Mouse (Mus musculus) thymus, adult 2 months (tissue): ENCODE data around the gene Tinf2. TPM values are rescaled to one million over a fixed set of nuclear protein-coding genes. Genes with fewer than 3 reads are reported as not detected.
A peak's percentile ranks its signal among the peaks of the same experiment; 100 is the strongest.

Source experiments
- DNase-seq: peaks from one replicate; pipeline ENCODE4 v3.0.0; 2021
- H3K27ac ChIP-seq: fragments of 200-500 bp; 2 replicates; pipeline ENCODE4 v1.5.1; 2012; ENCODE audit warnings: low read length, control low read depth; ENCODE audit not compliant: control insufficient read depth, insufficient read depth
- H3K27me3 ChIP-seq: fragments of 200-500 bp; 2 replicates; pipeline ENCODE4 v1.6.1; 2012; ENCODE audit warnings: mild to moderate bottlenecking, low read length, moderate library complexity, mixed read lengths; ENCODE audit not compliant: control insufficient read depth, insufficient read depth
- H3K36me3 ChIP-seq: fragments of 200-500 bp; 2 replicates; pipeline ENCODE4 v1.6.1; 2012; ENCODE audit warnings: mild to moderate bottlenecking, low read length, moderate library complexity; ENCODE audit not compliant: control insufficient read depth, insufficient read depth
- H3K4me1 ChIP-seq: fragments of 200-500 bp; replicated peaks from 2 replicates; pipeline ENCODE4 v1.6.1; 2012; ENCODE audit warnings: low read length; ENCODE audit not compliant: control insufficient read depth, insufficient read depth
- H3K4me3 ChIP-seq: fragments of 200-500 bp; 2 replicates; pipeline ENCODE4 v1.5.1; 2012; ENCODE audit warnings: mild to moderate bottlenecking, low read length, control low read depth, moderate library complexity; ENCODE audit not compliant: control insufficient read depth, insufficient read depth
- CTCF ChIP-seq: fragments of 200-500 bp; IDR thresholded peaks from 2 replicates; pipeline ENCODE4 v1.5.1; 2012; ENCODE audit warnings: mild to moderate bottlenecking, control low read depth, low read length, moderate library complexity, borderline replicate concordance; ENCODE audit not compliant: control insufficient read depth, poor library complexity, insufficient read depth; ENCODE audit errors: extremely low read depth
- POLR2A ChIP-seq: fragments of 200-500 bp; IDR thresholded peaks from 2 replicates; pipeline ENCODE4 v1.6.1; 2012; ENCODE audit warnings: mild to moderate bottlenecking, low read length, control low read depth, moderate library complexity; ENCODE audit not compliant: control insufficient read depth, poor library complexity, insufficient read depth; ENCODE audit errors: extremely low read depth
- WGBS: fragments of 180-500 bp; shearing (Covaris S2); methylation state at CpG from one replicate; pipeline ENCODE4 v1.1.7; 2018; 5-methylcytosine and 5-hydroxymethylcytosine counted together
- polyA plus RNA-seq: library from polyadenylated mRNA; depleted of rRNA; stranded (reverse); fragments of >200 nt; gene quantifications from 2 replicates; pipeline ENCODE4 v1.2.3, GENCODE M21; 2012

Gene Tinf2
- polyA plus RNA-seq, 1 experiment: 51.9 TPM

DNA sequence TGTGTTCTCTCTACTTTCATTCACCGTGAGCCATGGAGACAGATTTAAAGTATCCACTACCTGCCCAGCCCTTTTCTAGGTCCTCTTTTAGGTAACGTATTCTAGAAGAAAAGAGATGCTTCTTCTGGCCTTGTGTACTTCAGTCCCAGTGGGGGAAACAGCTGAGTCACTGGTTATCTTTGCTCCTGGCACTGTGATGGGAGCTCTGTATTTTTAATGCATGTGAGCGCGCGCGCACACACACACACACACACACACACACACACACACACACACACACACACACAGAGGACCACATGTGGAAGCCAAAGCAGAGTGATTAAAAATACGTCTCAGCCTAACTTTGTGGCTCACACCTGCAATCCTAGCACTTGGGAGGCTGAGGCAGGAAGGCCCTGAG, 41.8 kb upstream of the Tinf2 start:
- no peak for DNase-seq
- no peaks in the 10 kb centered on the region for H3K27me3 ChIP-seq
- 92% methylated on average over 7 of the region's 7 CpGs for WGBS
- H3K27ac ChIP-seq: 0 out of 2 replicates have a peak overlapping the region, but pooled peaks have one; percentile 22
- TF ChIP-seq POLR2A (no peak), CTCF (no peak)
- no peak overlapping the region for H3K4me3 ChIP-seq
- H3K36me3 ChIP-seq: no peaks in the 10 kb centered on the region
- H3K4me1 ChIP-seq: peaks cover 22% of the 10 kb centered on the region

DNA sequence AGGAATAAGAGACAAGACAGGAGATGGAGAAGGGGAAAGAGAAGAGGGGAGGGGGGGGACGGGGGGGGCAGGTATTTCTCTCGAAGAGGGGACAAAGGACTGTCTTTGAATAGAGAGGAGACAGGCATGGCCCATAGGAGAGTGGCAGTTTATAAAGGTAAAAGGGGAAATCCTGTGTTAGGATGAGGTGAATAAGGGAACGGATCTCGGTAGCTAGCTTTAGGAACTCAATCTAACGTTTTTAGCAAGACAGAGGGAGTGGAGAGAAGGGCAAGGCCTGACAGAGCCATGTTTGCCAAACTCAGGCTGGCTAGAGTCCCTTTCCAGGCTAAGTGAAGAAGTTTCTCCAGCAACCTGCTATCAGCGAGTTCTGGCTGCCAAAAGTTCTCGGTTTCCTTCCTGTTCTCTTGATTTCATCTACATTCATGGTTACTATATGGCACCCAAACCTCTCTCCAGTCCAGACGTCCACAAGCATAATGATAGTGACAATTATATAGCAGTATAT, 40.9 kb upstream of the Tinf2 start:
- H3K27ac ChIP-seq: peak overlapping the region; percentile 49
- peaks cover 22% of the 10 kb centered on the region for H3K4me1 ChIP-seq
- peak overlapping the region; percentile 78 for H3K4me3 ChIP-seq

DNA sequence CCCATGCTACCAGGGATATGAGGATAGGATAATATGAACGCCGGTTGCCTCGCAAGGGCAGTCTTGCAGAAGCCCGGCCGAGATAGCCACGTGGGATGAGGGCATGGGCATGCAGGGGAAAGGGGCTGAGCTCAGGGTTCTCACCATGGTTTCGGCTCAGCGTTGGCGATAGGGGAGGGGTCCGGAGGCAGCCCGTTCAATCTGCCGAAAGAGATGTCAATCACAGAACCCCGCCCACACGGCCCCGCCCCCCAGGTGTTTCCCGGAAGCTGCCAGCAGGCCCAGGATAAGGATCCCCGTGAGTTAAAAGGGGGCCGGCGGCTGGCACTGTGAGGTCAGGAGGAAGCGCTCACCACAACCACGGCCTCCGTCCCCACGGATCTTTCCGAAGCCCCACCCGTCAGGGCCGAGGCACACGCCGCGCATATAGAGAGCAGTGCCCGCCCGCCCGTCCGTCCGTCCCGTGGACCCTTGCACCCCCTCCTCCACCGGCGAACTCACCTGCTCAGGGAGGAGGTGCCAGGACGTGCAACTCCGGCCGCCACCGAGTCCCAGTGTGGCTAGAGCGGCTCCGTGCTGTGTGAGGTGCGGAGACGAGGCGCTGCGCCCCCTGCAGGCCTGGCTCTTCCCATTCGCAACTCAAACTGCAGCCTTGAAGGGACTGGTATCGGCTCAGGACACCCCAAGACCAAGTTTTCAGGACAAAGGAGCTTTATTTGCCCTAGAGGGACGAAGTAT, 40.2 kb upstream of the Tinf2 start, which contains the start of gene Rabggta:
TSS of gene Rabggta (minus strand) at position 564 of the 738 bp plus-strand sequence.
- Histone ChIP-seq H3K4me1 (peaks cover 22% of the 10 kb centered on the region), H3K4me3 (peak within 1 kb of the TSS; percentile 78), H3K27ac (peak within 1 kb of the TSS; percentile 55), H3K27me3 (no peaks in the 10 kb centered on the region), H3K36me3 (0 out of 2 replicates have a peak, but pooled peaks cover 3% of the 10 kb centered on the region)
- TF ChIP-seq CTCF (peak; percentile 95), POLR2A (peak; percentile 62; the same call in 1 of the 2 replicates)
- peak; percentile 95 for DNase-seq
- under 1% methylated on average over 50 of the region's 50 CpGs for WGBS

More for the DNA sequence above, 40.9 kb upstream of the Tinf2 start:
- TF ChIP-seq POLR2A (no peak), CTCF (no peak)
- peak; percentile 9 for DNase-seq
- no peaks in the 10 kb centered on the region for H3K27me3 ChIP-seq
- 35% methylated on average over 8 of the region's 8 CpGs for WGBS
- no peaks in the 10 kb centered on the region for H3K36me3 ChIP-seq

DNA sequence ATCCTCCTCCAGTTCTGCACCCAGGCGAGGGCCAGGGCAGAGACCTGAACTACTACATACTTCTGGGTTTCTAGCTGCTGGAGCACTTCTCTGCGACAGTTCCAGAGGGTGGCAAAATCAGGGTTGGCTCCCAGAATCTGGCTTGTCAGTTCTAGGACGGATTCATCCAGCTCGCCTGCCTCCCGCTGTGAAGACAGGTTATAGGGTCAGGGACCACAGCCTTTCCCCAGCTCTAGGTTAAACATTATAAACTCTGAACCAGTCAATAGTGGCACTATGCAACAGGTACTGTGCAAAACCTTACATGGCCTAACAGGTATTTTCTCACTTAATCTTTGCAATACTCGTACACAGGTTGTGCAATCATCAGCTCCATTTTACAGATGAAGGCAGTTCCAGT, 39.5 kb upstream of the Tinf2 start:
- peaks cover 22% of the 10 kb centered on the region for H3K4me1 ChIP-seq
- H3K27me3 ChIP-seq: no peaks in the 10 kb centered on the region
- H3K4me3 ChIP-seq: no peak overlapping the region
- H3K36me3 ChIP-seq: 0 out of 2 replicates have a peak, but pooled peaks cover 3% of the 10 kb centered on the region
- WGBS: 98% methylated on average over 6 of the region's 6 CpGs
- H3K27ac ChIP-seq: no peak overlapping the region; the same call in 1 of the 2 replicates
- no peak for TF ChIP-seq CTCF
- TF ChIP-seq POLR2A: no peak
- DNase-seq: peak; percentile 7

DNA sequence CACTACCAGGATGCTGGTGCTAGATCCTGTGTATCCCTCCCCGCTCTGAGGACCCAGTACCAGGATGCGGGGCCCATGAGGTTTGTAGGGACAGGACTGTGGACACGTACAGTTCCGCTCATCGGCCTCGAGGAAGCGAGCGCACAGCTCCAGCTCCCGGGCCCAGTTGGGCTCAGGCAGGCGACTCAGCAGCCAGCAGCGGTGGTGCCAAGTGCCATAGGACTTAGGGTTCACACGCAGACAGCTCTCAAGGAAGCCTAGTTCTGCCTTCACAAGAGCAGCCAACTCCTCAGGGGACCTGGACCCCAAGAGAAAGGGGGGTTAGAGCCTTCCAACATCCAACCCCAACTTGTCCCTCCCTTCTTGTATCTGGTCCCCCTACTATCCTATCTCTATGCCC, 39.0 kb upstream of the Tinf2 start:
- H3K27ac ChIP-seq: no peak overlapping the region
- H3K4me3 ChIP-seq: no peak overlapping the region
- no peaks in the 10 kb centered on the region for H3K27me3 ChIP-seq
- WGBS: 97% methylated on average over 12 of the region's 12 CpGs
- H3K36me3 ChIP-seq: 0 out of 2 replicates have a peak, but pooled peaks cover 3% of the 10 kb centered on the region
- peaks cover 22% of the 10 kb centered on the region for H3K4me1 ChIP-seq
- no peak for DNase-seq
- TF ChIP-seq POLR2A: no peak
- TF ChIP-seq CTCF: no peak

DNA sequence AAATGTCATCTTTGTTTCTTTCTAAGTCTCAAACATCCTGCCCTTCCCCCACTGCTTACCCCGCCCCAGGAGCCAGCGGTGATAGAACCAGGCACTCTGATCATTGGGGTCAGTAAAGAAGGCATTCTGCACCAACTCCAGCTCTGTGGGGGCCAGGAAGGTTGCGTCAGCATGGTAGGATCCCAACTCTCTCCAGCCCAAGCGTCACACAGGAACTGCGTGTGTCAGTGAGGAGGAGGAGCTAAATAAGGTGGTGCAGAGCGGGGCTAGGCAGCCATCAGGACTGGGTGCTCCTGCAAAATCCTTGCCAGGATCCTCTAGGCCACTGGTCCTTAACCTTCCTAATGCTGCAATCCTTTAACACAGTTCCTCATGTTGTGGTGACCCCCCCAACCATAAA, 38.1 kb upstream of the Tinf2 start:
- WGBS: 96% methylated on average over 6 of the region's 6 CpGs
- no peak overlapping the region for H3K27ac ChIP-seq
- H3K4me3 ChIP-seq: no peak overlapping the region
- H3K36me3 ChIP-seq: 0 out of 2 replicates have a peak, but pooled peaks cover 3% of the 10 kb centered on the region
- TF ChIP-seq CTCF (no peak), POLR2A (no peak)
- peaks cover 14% of the 10 kb centered on the region for H3K4me1 ChIP-seq
- no peak for DNase-seq
- no peaks in the 10 kb centered on the region for H3K27me3 ChIP-seq
